Mouse (Mus musculus) E14TG2a.4 (cell line): ENCODE measurements around the gene Mis18a.
A peak's percentile ranks its signal among the peaks of the same experiment; 100 is the strongest.

Source experiments
- H3K27me3 ChIP-seq: 2 replicates; pipeline ENCODE4 v1.6.1; 2014; ENCODE audit warnings: low read length, control low read depth; ENCODE audit not compliant: insufficient read depth
- H3K36me3 ChIP-seq: 2 replicates; pipeline ENCODE4 v1.6.1; 2014; ENCODE audit warnings: low read length, control low read depth; ENCODE audit not compliant: insufficient read depth
- H3K4me1 ChIP-seq: replicated peaks from 2 replicates; pipeline ENCODE4 v1.6.1; 2014; ENCODE audit warnings: low read depth, low read length, control low read depth
- H3K4me3 ChIP-seq: replicated peaks from 2 replicates; pipeline ENCODE4 v1.5.1; 2014; ENCODE audit warnings: mild to moderate bottlenecking, low read length
- H3K9me3 ChIP-seq: 2 replicates; pipeline ENCODE4 v1.6.1; 2014; ENCODE audit warnings: low read length, control low read depth
- CTCF ChIP-seq: conservative IDR thresholded peaks from 2 replicates; pipeline ENCODE4 v1.5.1; 2014; ENCODE audit warnings: low read length
- NANOG ChIP-seq: IDR thresholded peaks from 2 replicates; pipeline ENCODE4 v1.6.1; 2014; ENCODE audit warnings: borderline replicate concordance, low read length, mixed read lengths
- POU5F1 ChIP-seq: IDR thresholded peaks from 2 replicates; pipeline ENCODE4 v1.6.1; 2014; ENCODE audit warnings: low read length, borderline replicate concordance

Gene Mis18a

DNA sequence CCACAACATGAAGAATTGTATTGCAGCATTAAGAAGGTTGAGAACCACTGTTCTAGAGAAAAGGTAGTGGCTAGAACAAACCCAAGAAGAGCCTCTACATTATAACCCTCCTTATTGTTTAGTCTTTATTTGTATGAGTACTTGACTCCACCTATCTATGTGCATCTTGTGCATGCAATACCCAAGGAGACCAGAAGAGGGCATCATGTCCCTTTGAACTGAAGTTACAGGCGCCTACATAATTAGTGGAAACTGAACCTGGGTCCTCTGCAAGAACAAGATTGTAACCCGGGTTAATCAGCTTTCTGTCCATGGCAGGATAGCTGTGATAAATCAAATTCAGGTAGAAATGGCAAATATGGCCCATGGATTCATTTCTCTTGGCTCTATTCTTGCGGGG is 48.4 kb downstream of the Mis18a start:
- H3K36me3 ChIP-seq: no peaks in the 10 kb centered on the region
- peak; percentile 72 for TF ChIP-seq CTCF
- no peak for TF ChIP-seq NANOG
- H3K4me3 ChIP-seq: no peak overlapping the region
- H3K4me1 ChIP-seq: peaks cover 5% of the 10 kb centered on the region; the same call in 1 of the 2 replicates
- H3K9me3 ChIP-seq: peaks cover under 1% of the 10 kb centered on the region; the same call in 1 of the 2 replicates
- no peaks in the 10 kb centered on the region for H3K27me3 ChIP-seq

DNA sequence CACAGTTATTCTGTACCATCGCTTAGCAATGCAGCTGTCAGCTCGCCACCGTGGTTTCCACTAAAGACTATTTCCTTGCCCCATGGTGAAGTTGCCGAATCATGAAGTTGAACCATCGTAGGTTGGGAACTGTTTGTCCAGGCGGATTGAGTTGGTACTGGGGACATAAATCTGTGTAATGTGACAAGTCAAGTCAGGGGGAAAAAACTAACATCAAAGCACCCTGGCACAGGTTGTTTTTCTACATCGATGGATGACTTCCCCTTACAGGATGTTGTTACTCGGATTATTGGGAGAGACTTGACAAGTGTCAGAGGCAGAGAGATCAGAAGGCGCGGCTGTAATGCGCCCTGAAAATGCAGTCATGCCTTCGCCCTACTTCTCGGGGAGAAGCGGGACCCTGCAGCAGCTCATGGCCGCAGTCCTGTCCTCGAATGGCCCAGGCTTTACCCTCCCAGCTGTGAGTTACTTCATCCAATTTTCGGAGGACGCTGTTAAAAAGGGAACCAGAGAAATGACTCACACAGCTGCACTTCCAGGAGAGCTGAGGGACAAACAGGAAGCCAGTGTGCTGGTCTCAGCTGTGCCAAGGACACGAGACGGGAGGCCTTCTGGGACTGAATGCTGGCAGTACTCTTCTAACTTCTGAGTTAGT is 50.2 kb downstream of the Mis18a start:
- H3K36me3 ChIP-seq: no peaks in the 10 kb centered on the region
- TF ChIP-seq NANOG (no peak), CTCF (no peak), POU5F1 (no peak)

DNA sequence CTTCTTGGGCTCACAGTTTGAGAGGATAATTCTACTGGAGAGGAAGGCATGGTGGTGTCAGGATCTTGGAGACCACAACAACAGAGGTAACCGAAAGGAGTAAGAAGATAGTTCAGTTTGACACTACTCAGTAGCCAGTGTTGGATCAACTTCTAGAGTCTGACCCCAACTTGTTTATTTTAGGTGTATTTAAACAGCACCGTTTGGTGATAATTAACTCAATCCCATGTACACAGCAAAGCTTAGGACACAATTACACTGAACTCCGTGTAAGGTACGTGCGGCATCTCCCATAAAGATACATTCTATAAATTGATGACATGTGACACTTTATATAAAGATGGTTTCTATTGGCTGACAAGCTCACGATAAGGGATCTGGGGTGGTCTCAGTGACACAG is 52.6 kb downstream of the Mis18a start:
- TF ChIP-seq NANOG: no peak
- no peak for TF ChIP-seq CTCF
- no peak for TF ChIP-seq POU5F1
- Histone ChIP-seq H3K27me3 (no peaks in the 10 kb centered on the region), H3K36me3 (no peaks in the 10 kb centered on the region), H3K9me3 (no peaks in the 10 kb centered on the region), H3K4me3 (no peak overlapping the region), H3K4me1 (peaks cover 6% of the 10 kb centered on the region; the same call in 1 of the 2 replicates)

More for the DNA sequence above, 50.2 kb downstream of the Mis18a start:
- Histone ChIP-seq H3K4me3 (no peak overlapping the region), H3K4me1 (peaks cover 6% of the 10 kb centered on the region; the same call in 1 of the 2 replicates), H3K27me3 (no peaks in the 10 kb centered on the region), H3K9me3 (no peaks in the 10 kb centered on the region)

- H3K4me1 ChIP-seq: peaks cover 6% of the 10 kb centered on the region; the same call in 1 of the 2 replicates
- 0 out of 2 replicates have a peak, but pooled peaks cover 2% of the 10 kb centered on the region for H3K27me3 ChIP-seq
- no peaks in the 10 kb centered on the region for H3K36me3 ChIP-seq
- H3K9me3 ChIP-seq: no peaks in the 10 kb centered on the region
- no peak overlapping the region for H3K4me3 ChIP-seq
- TF ChIP-seq NANOG (no peak), POU5F1 (no peak), CTCF (no peak)
These were observed 53.5 kb downstream of the Mis18a start for GRCm38 (mm10) chr16:90673507-90674354.
